Mouse (Mus musculus) thymus, postnatal 10 days (tissue): ENCODE measurements around the gene Brpf3.
A peak's percentile ranks its signal among the peaks of the same experiment; 100 is the strongest.
"Not testable (repeated sequence)": the region's sequence is repeated elsewhere in the genome, so short reads cannot be mapped to it uniquely, and the experiment has no call there.

Source experiments
- DNase-seq, 2 experiments: peaks; one replicate each; pipeline ENCODE4 v3.0.0; 2021; ENCODE audit warnings: low spot score in 2 of 2

Gene Brpf3

GRCm38 (mm10) chr17:28827665-28828231 lies 26.9 kb downstream of the Brpf3 start:
- no peak for DNase-seq

- DNase-seq = no peak
Measured at GRCm38 (mm10) chr17:28829120-28829519, 28.2 kb downstream of the Brpf3 start.

- no peak for DNase-seq
Measured at GRCm38 (mm10) chr17:28831065-28831464, 30.2 kb downstream of the Brpf3 start.

- no peak for DNase-seq
Measured at GRCm38 (mm10) chr17:28832040-28832439, 31.1 kb downstream of the Brpf3 start.

- no peak for DNase-seq
Measured at GRCm38 (mm10) chr17:28832875-28833274, 32.0 kb downstream of the Brpf3 start.

GRCm38 (mm10) chr17:28834676-28835075 lies 33.8 kb downstream of the Brpf3 start:
- DNase-seq = peak; percentile 30 to 38

- DNase-seq = no peak
Measured at GRCm38 (mm10) chr17:28837840-28838239, 37.0 kb downstream of the Brpf3 start.

GRCm38 (mm10) chr17:28841947-28842346 lies 41.1 kb downstream of the Brpf3 start:
- not testable (repeated sequence) for DNase-seq

- no peak for DNase-seq
Measured at GRCm38 (mm10) chr17:28843665-28844064, 42.8 kb downstream of the Brpf3 start.

GRCm38 (mm10) chr17:28846974-28847617 lies 46.2 kb downstream of the Brpf3 start:
- no peak for DNase-seq

- no peak for DNase-seq
Measured at GRCm38 (mm10) chr17:28850511-28850910, 49.6 kb downstream of the Brpf3 start.

GRCm38 (mm10) chr17:28854377-28854776 lies 53.5 kb downstream of the Brpf3 start:
- no peak for DNase-seq

GRCm38 (mm10) chr17:28855166-28855885 lies 54.4 kb downstream of the Brpf3 start:
- peak in 1 of 2 experiments; percentile 48 for DNase-seq

GRCm38 (mm10) chr17:28856030-28856429 lies 55.1 kb downstream of the Brpf3 start:
- DNase-seq = no peak

GRCm38 (mm10) chr17:28858205-28858604 lies 57.3 kb downstream of the Brpf3 start, which contains the start of gene Pnpla1:
TSS of gene Pnpla1 (plus strand) at chr17:28858411.
- DNase-seq = no peak

GRCm38 (mm10) chr17:28863926-28864325 lies 63.0 kb downstream of the Brpf3 start:
- DNase-seq = peak in 1 of 2 experiments; percentile 43

GRCm38 (mm10) chr17:28864464-28864863 lies 63.6 kb downstream of the Brpf3 start:
- DNase-seq = no peak

GRCm38 (mm10) chr17:28866921-28867320 lies 66.0 kb downstream of the Brpf3 start:
- DNase-seq = no peak

- no peak for DNase-seq
Measured at GRCm38 (mm10) chr17:28867381-28867780, 66.5 kb downstream of the Brpf3 start.

GRCm38 (mm10) chr17:28869412-28870110 lies 68.7 kb downstream of the Brpf3 start:
- no peak for DNase-seq

- DNase-seq = no peak
Measured at GRCm38 (mm10) chr17:28870435-28870834, 69.5 kb downstream of the Brpf3 start.

GRCm38 (mm10) chr17:28871831-28872230 lies 70.9 kb downstream of the Brpf3 start:
- no peak for DNase-seq
